ENCODE assay signal across 8 mouse cellular contexts in the genomic region with DNA sequence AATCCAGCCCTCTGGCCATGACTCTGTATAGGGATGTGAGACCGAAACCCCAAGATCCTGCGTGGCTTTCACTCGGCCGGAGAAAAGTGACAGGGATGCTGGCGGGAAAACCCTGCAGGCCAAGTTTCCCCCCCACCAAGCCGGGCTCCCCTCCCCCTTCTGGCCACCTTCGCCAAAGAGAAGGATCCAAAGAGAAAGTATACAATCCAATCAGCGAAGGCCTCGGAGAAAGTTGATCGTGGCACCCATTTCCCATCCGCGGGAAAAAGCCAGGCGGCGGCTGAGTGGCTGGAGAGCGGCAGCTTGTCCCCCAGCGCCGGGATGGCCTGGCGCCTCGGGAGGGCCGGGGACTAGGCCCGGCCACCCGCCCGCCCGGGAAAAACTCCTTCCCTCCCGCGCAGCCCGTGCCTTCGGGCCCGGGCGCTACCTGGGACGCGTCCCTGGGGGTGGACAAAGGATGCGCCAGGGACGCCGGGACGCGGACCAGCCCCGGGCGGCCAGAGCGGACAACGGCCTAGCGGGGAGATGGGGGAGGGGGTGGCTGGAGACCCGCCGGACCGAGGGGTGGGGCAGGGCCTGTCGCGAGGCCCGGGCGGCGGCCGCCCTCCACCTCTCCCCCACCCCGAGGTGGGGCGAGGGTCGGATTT. TPM values are rescaled to one million over a fixed set of nuclear protein-coding genes. Genes with fewer than 3 reads are reported as not detected.
DNase-seq lines count a peak whose midpoint lies in the region; ATAC-seq and TF ChIP-seq lines count a peak whose summit lies in the region.

No protein-coding gene starts in this region.

- peak overlapping the region; percentile 95 for H3ac ChIP-seq in myocyte (ENCODE audit: control insufficient read depth, insufficient read length)

- H3K79me2 ChIP-seq in myocyte (ENCODE audit: control insufficient read depth, insufficient read depth), result peaks cover 54% of the 10 kb centered on the region

- ATAC-seq in common myeloid progenitor, adult 5-6 weeks (replicated peaks; ENCODE audit: low read depth, poor library complexity, severe bottlenecking), result peak; percentile 8; the same call in 1 of the 2 replicates
- peak; percentile 25 for ATAC-seq in granulocyte monocyte progenitor cell, adult 5-6 weeks (replicated peaks; ENCODE audit: poor library complexity, severe bottlenecking)
- ATAC-seq in liver, embryonic 12.5 days, result peak; percentile 3
- ATAC-seq in stomach, embryonic 15.5 days (ENCODE audit: insufficient read depth, low FRiP score, low read depth), result peak; percentile 9

- under 1% methylated on average over 54 of the region's 54 CpGs for WGBS in kidney, adult 2 months
- WGBS in liver, embryonic 12.5 days (ENCODE audit: insufficient replicate concordance), result 1% methylated on average over 53 of the region's 54 CpGs
- under 1% methylated on average over 44 of the region's 54 CpGs for WGBS in stomach, embryonic 15.5 days

- no peaks in the 10 kb centered on the region for H3K27me3 ChIP-seq in kidney, adult 2 months (replicated peaks; ENCODE audit: control insufficient read depth, insufficient read depth, low read length)
- no peaks in the 10 kb centered on the region for H3K27me3 ChIP-seq in liver, embryonic 12.5 days (replicated peaks)
- H3K27me3 ChIP-seq in myocyte (ENCODE audit: control insufficient read depth, insufficient read depth, insufficient read length), result no peaks in the 10 kb centered on the region
- no peaks in the 10 kb centered on the region for H3K27me3 ChIP-seq in stomach, embryonic 15.5 days (replicated peaks)

- no peak for TF ChIP-seq POLR2A in kidney, adult 2 months (IDR thresholded peaks at IDR 0.05; ENCODE audit: low read depth, low read length)
- TF ChIP-seq POLR2A in myocyte (IDR thresholded peaks at IDR 0.05; ENCODE audit: insufficient read length, low read depth), result no peak

- TF ChIP-seq CTCF in kidney, adult 2 months (conservative IDR thresholded peaks at IDR 0.05; ENCODE audit: insufficient read depth, insufficient read length, low read depth, low read length), result no peak

- DNase-seq in frontal cortex, postnatal 25 days (ENCODE audit: low spot score in 2 of 2), result peak; percentile 16 to 29
- DNase-seq in frontal cortex, adult 2 months (ENCODE audit: extremely low spot score in 1 of 2, low spot score in 1 of 2), result no peak
- DNase-seq in kidney, adult 2 months, result peak; percentile 55

- peaks cover 6% of the 10 kb centered on the region; the same call in 1 of the 2 replicates for H3K4me1 ChIP-seq in kidney, adult 2 months (ENCODE audit: control insufficient read depth, insufficient read depth, low read length)
- peaks cover 27% of the 10 kb centered on the region for H3K4me1 ChIP-seq in liver, embryonic 12.5 days
- 0 out of 2 replicates have a peak, but pooled peaks cover 6% of the 10 kb centered on the region for H3K4me1 ChIP-seq in stomach, embryonic 15.5 days

- H3K36me3 ChIP-seq in kidney, adult 2 months (ENCODE audit: control insufficient read depth, insufficient read depth, low read length), result no peaks in the 10 kb centered on the region
- H3K36me3 ChIP-seq in liver, embryonic 12.5 days, result peaks cover 25% of the 10 kb centered on the region
- no peaks in the 10 kb centered on the region for H3K36me3 ChIP-seq in myocyte (ENCODE audit: control insufficient read depth, insufficient read depth)
- no peaks in the 10 kb centered on the region for H3K36me3 ChIP-seq in stomach, embryonic 15.5 days

- no peaks in the 10 kb centered on the region for H3K9me3 ChIP-seq in liver, embryonic 12.5 days (replicated peaks)
- no peaks in the 10 kb centered on the region for H3K9me3 ChIP-seq in stomach, embryonic 15.5 days

- peak overlapping the region; percentile 92 for H3K27ac ChIP-seq in kidney, adult 2 months (ENCODE audit: insufficient read depth, low read depth, low read length)
- H3K27ac ChIP-seq in liver, embryonic 12.5 days, result peak overlapping the region; percentile 92
- H3K27ac ChIP-seq in stomach, embryonic 15.5 days, result peak overlapping the region; percentile 98

- H3K4me3 ChIP-seq in kidney, adult 2 months (ENCODE audit: insufficient read depth, low read depth, low read length), result peak overlapping the region; percentile 95
- peak overlapping the region; percentile 77 for H3K4me3 ChIP-seq in liver, embryonic 12.5 days
- H3K4me3 ChIP-seq in myocyte, result peak overlapping the region; percentile 66
- H3K4me3 ChIP-seq in stomach, embryonic 15.5 days (replicated peaks), result peak overlapping the region; percentile 87

- H3K9ac ChIP-seq in liver, embryonic 12.5 days, result peak overlapping the region; percentile 91
- H3K9ac ChIP-seq in stomach, embryonic 15.5 days, result peak overlapping the region; percentile 96

- peak overlapping the region; percentile 85 for H3K4me2 ChIP-seq in liver, embryonic 12.5 days
- H3K4me2 ChIP-seq in myocyte (ENCODE audit: low read depth), result peak overlapping the region; percentile 79
- peak overlapping the region; percentile 65 for H3K4me2 ChIP-seq in stomach, embryonic 15.5 days

TF ChIP-seq in myocyte, 11 proteins besides CTCF, POLR2A, EP300 and RAD21:
- no peak for TF ChIP-seq POLR2AphosphoS2 (IDR thresholded peaks at IDR 0.05; ENCODE audit: insufficient read length, low read depth)
- peak in 1 of 3 experiments; percentile 7 for TF ChIP-seq MYOG (IDR thresholded peaks at IDR 0.05; ENCODE audit: control insufficient read depth in 1 of 3, insufficient read depth in 1 of 3, insufficient read length in 2 of 3, low read depth in 2 of 3)

RNA-seq across cellular contexts. Expression of a gene that starts 0.7 kb away (rescaled TPM):
- 32.6 and 37.0 TPM in 2 replicates for polyA plus RNA-seq in frontal cortex, adult 2 months (2012; rRNA removed)
- total RNA-seq in common myeloid progenitor, adult 5-6 weeks (2017), result 57.5 and 64.1 TPM in 2 replicates
- total RNA-seq in granulocyte monocyte progenitor cell, adult 5-6 weeks (2014; fragmentation: Nextera tagmentation), result 37.8 and 92.4 TPM in 2 replicates
- total RNA-seq in granulocyte monocyte progenitor cell, adult 5-6 weeks (2017), result 44.0 and 45.5 TPM in 2 replicates
- 25.7 and 27.1 TPM in 2 replicates for polyA plus RNA-seq in kidney, adult 2 months (2012; rRNA removed)
- polyA plus RNA-seq in liver, embryonic 12.5 days (2016; fragmentation: Nextera tagmentation; extraction: Ambion mirVana), result 44.4 and 48.5 TPM in 2 replicates
- polyA plus RNA-seq in myocyte (2012; fragmentation: generic; extraction: Trizol), result 30.8 TPM
- polyA plus RNA-seq in stomach, embryonic 15.5 days (2015; fragmentation: Nextera tagmentation; extraction: Ambion mirVana), result 51.4 and 51.5 TPM in 2 replicates

Comparison
In these comparisons a context has a peak if more than half of its experiments do, and no peak if none do; other contexts are left out.
1. DNase-seq: peak in frontal cortex, postnatal 25 days (2 of 2) and kidney, adult 2 months (single experiment); none in frontal cortex, adult 2 months (0 of 2).
2. Peak in every context shown above with its lines, with median percentiles within 50 percentile points of each other: ATAC-seq, H3K27ac ChIP-seq, H3K4me3 ChIP-seq and H3K4me2 ChIP-seq.